Mouse (Mus musculus): ENCODE results near the gene Cdc42ep2.

Gene Cdc42ep2

GRCm38 (mm10) chr19:5924713-5925093 lies at the start of gene Cdc42ep2:
Gene Cdc42ep2 (minus strand): TSS chr19:5924816.
- peak; percentile 96 for DNase-seq

GRCm38 (mm10) chr19:5967664-5968063 lies 43.0 kb upstream of the Cdc42ep2 start:
- DNase-seq = no peak

- no peak for DNase-seq
These were observed 42.2 kb upstream of the Cdc42ep2 start for GRCm38 (mm10) chr19:5966786-5967185.

GRCm38 (mm10) chr19:5965910-5966309 lies 41.3 kb upstream of the Cdc42ep2 start:
- DNase-seq = no peak

GRCm38 (mm10) chr19:5965280-5965679 lies 40.7 kb upstream of the Cdc42ep2 start:
- peak; percentile 86 for DNase-seq

GRCm38 (mm10) chr19:5964804-5965203 lies 40.2 kb upstream of the Cdc42ep2 start:
- DNase-seq = no peak

GRCm38 (mm10) chr19:5963883-5964562 lies 39.4 kb upstream of the Cdc42ep2 start, which contains the start of gene Pola2:
Gene Pola2 (minus strand): TSS chr19:5964202.
- DNase-seq = peak; percentile 96

GRCm38 (mm10) chr19:5962651-5963050 lies 38.0 kb upstream of the Cdc42ep2 start:
- no peak for DNase-seq

- no peak for DNase-seq
These were observed 32.8 kb upstream of the Cdc42ep2 start for GRCm38 (mm10) chr19:5957371-5957770.

- peak; percentile 66 for DNase-seq
These were observed 32.1 kb upstream of the Cdc42ep2 start for GRCm38 (mm10) chr19:5956685-5957084.

GRCm38 (mm10) chr19:5955704-5956670 lies 31.4 kb upstream of the Cdc42ep2 start:
- DNase-seq = no peak

- no peak for DNase-seq
These were observed 30.3 kb upstream of the Cdc42ep2 start for GRCm38 (mm10) chr19:5954936-5955335.

GRCm38 (mm10) chr19:5954031-5954710 lies 29.6 kb upstream of the Cdc42ep2 start:
- no peak for DNase-seq

- DNase-seq = no peak
These were observed 28.7 kb upstream of the Cdc42ep2 start for GRCm38 (mm10) chr19:5953201-5953770.

- peak; percentile 48 for DNase-seq
These were observed 27.6 kb upstream of the Cdc42ep2 start for GRCm38 (mm10) chr19:5952071-5952691.

- DNase-seq = no peak
These were observed 27.0 kb upstream of the Cdc42ep2 start for GRCm38 (mm10) chr19:5951631-5952030.

GRCm38 (mm10) chr19:5950218-5950617 lies 25.6 kb upstream of the Cdc42ep2 start:
- no peak for DNase-seq

- DNase-seq = no peak
These were observed 21.3 kb upstream of the Cdc42ep2 start for GRCm38 (mm10) chr19:5945891-5946290.

GRCm38 (mm10) chr19:5945027-5945426 lies 20.4 kb upstream of the Cdc42ep2 start:
- DNase-seq = no peak

GRCm38 (mm10) chr19:5944145-5944544 lies 19.5 kb upstream of the Cdc42ep2 start:
- DNase-seq = no peak

GRCm38 (mm10) chr19:5943404-5943803 lies 18.8 kb upstream of the Cdc42ep2 start:
- no peak for DNase-seq

GRCm38 (mm10) chr19:5942581-5942980 lies 18.0 kb upstream of the Cdc42ep2 start:
- DNase-seq = no peak

Data from embryo, embryonic 11 days (tissue).